ENCODE assay signal across 9 mouse cellular contexts in genomic region chr4:129034706-129035660, GRCm38 (mm10). TPM values are rescaled to one million over a fixed set of nuclear protein-coding genes. Genes with fewer than 3 reads are reported as not detected.
DNase-seq lines count a peak whose midpoint lies in the region; ATAC-seq and TF ChIP-seq lines count a peak whose summit lies in the region.
"Had no signal": no experiment of that assay in that cellular context is flagged by ENCODE, and none has a peak within 500 bp of the region (broad histone marks: within the 10 kb centered on the region; RNA-seq: fewer than 3 reads in every experiment).

No protein-coding gene starts in this region.

- peak; percentile 91 for DNase-seq in CD4-positive helper T cell, adult 2 months (ENCODE audit: low read depth, low spot score)
- DNase-seq in adipocyte (ENCODE audit: low spot score): peak; percentile 95
- peak; percentile 86 for DNase-seq in gastrocnemius, adult 2 months
- DNase-seq in kidney, adult 2 months: peak; percentile 92
- DNase-seq in thymus, adult 2 months: peak; percentile 34
- DNase-seq in right cerebral cortex, postnatal 14 days: no peak

- no peak overlapping the region for H3K4me2 ChIP-seq in hindbrain, embryonic 13.5 days

- 38% methylated on average over 13 of the region's 13 CpGs for WGBS in kidney, adult 2 months
- 16% methylated on average over 13 of the region's 13 CpGs for WGBS in thymus, adult 2 months
- WGBS in hindbrain, embryonic 13.5 days: 57% methylated on average over 13 of the region's 13 CpGs

- no peaks in the 10 kb centered on the region for H3K36me3 ChIP-seq in kidney, adult 2 months (ENCODE audit: control insufficient read depth, insufficient read depth, low read length)
- H3K36me3 ChIP-seq in thymus, adult 2 months (ENCODE audit: control insufficient read depth, insufficient read depth, low read length): no peaks in the 10 kb centered on the region
- no peaks in the 10 kb centered on the region for H3K36me3 ChIP-seq in hindbrain, embryonic 13.5 days

- H3K4me1 ChIP-seq in kidney, adult 2 months (ENCODE audit: control insufficient read depth, insufficient read depth, low read length): peaks cover 10% of the 10 kb centered on the region
- H3K4me1 ChIP-seq in thymus, adult 2 months (replicated peaks; ENCODE audit: control insufficient read depth, insufficient read depth, low read length): peaks cover 35% of the 10 kb centered on the region
- H3K4me1 ChIP-seq in hindbrain, embryonic 13.5 days (replicated peaks): peaks cover 13% of the 10 kb centered on the region

- no peak overlapping the region for H3K9ac ChIP-seq in hindbrain, embryonic 13.5 days

- TF ChIP-seq CTCF in gastrocnemius, adult 2 months (IDR thresholded peaks at IDR 0.05): no peak
- no peak for TF ChIP-seq CTCF in kidney, adult 2 months (conservative IDR thresholded peaks at IDR 0.05; ENCODE audit: insufficient read depth, insufficient read length, low read depth, low read length)
- no peak for TF ChIP-seq CTCF in thymus, adult 2 months (IDR thresholded peaks at IDR 0.05; ENCODE audit: borderline replicate concordance, control insufficient read depth, extremely low read depth, insufficient read depth, low read length, poor library complexity)

- intact Hi-C loops in gastrocnemius, adult 2 months (cut with DNase I): loop anchor here (2.0 kb wide), 1 partner anchor 22 kb away; no protein-coding TSS in a partner anchor

- ATAC-seq in megakaryocyte, adult 5-6 weeks (ENCODE audit: poor library complexity, severe bottlenecking): peak; percentile 57
- no peak for ATAC-seq in hindbrain, embryonic 13.5 days (ENCODE audit: low FRiP score)

- H3K27me3 ChIP-seq in kidney, adult 2 months (replicated peaks; ENCODE audit: control insufficient read depth, insufficient read depth, low read length): no peaks in the 10 kb centered on the region
- H3K27me3 ChIP-seq in thymus, adult 2 months (ENCODE audit: control insufficient read depth, insufficient read depth, low read length): no peaks in the 10 kb centered on the region
- 0 out of 2 replicates have a peak, but pooled peaks cover 3% of the 10 kb centered on the region for H3K27me3 ChIP-seq in hindbrain, embryonic 13.5 days

- H3K9me3 ChIP-seq in hindbrain, embryonic 13.5 days: no peaks in the 10 kb centered on the region

- TF ChIP-seq POLR2A in kidney, adult 2 months (IDR thresholded peaks at IDR 0.05; ENCODE audit: low read depth, low read length): no peak
- no peak for TF ChIP-seq POLR2A in thymus, adult 2 months (IDR thresholded peaks at IDR 0.05; ENCODE audit: control insufficient read depth, extremely low read depth, insufficient read depth, low read length, poor library complexity)

- H3K4me3 ChIP-seq in gastrocnemius, adult 2 months: peak overlapping the region; percentile 32; the same call in 1 of the 2 replicates
- H3K4me3 ChIP-seq in kidney, adult 2 months (ENCODE audit: insufficient read depth, low read depth, low read length): no peak overlapping the region
- H3K4me3 ChIP-seq in thymus, adult 2 months (ENCODE audit: control insufficient read depth, insufficient read depth, low read length): no peak overlapping the region
- H3K4me3 ChIP-seq in hindbrain, embryonic 13.5 days: no peak overlapping the region
- H3K4me3 ChIP-seq: erythroblast, embryonic 14.5 days had no signal

- peak overlapping the region; percentile 86 for H3K27ac ChIP-seq in gastrocnemius, adult 2 months
- H3K27ac ChIP-seq in kidney, adult 2 months (ENCODE audit: insufficient read depth, low read depth, low read length): peak overlapping the region; percentile 42; the same call in 1 of the 2 replicates
- peak overlapping the region; percentile 75; the same call in 1 of the 2 replicates for H3K27ac ChIP-seq in thymus, adult 2 months (ENCODE audit: control insufficient read depth, insufficient read depth, low read length)
- no peak overlapping the region for H3K27ac ChIP-seq in hindbrain, embryonic 13.5 days

RNA-seq across cellular contexts. Expression of gene Rnf19b, which starts 23.1 kb away (rescaled TPM):
- total RNA-seq in gastrocnemius, adult 2 months (2021): 10 to 100 TPM; 22.0 to 24.0 TPM
- 28.2 and 30.6 TPM in 2 replicates for polyA plus RNA-seq in kidney, adult 2 months (2012; rRNA removed)
- 20.2 and 24.2 TPM in 2 replicates for total RNA-seq in megakaryocyte, adult 5-6 weeks (2015)
- 52.8 and 56.8 TPM in 2 replicates for total RNA-seq in megakaryocyte, adult 5-6 weeks (2017)
- 74.1 and 82.3 TPM in 2 replicates for polyA plus RNA-seq in thymus, adult 2 months (2012; rRNA removed)
- 25.1 and 25.3 TPM in 2 replicates for polyA plus RNA-seq in hindbrain, embryonic 13.5 days (2015; fragmentation: Nextera tagmentation; extraction: Ambion mirVana)

RNA-seq across cellular contexts. Expression of gene Ak2, which starts 43.2 kb away (rescaled TPM):
- 10 to 100 TPM; 27.8 to 31.3 TPM for total RNA-seq in gastrocnemius, adult 2 months (2021)
- polyA plus RNA-seq in kidney, adult 2 months (2012; rRNA removed): 91.4 and 110 TPM in 2 replicates
- total RNA-seq in megakaryocyte, adult 5-6 weeks (2015): 41.2 and 48.0 TPM in 2 replicates
- 69.0 and 71.2 TPM in 2 replicates for total RNA-seq in megakaryocyte, adult 5-6 weeks (2017)
- 60.0 and 60.1 TPM in 2 replicates for polyA plus RNA-seq in thymus, adult 2 months (2012; rRNA removed)
- polyA plus RNA-seq in hindbrain, embryonic 13.5 days (2015; fragmentation: Nextera tagmentation; extraction: Ambion mirVana): 90.4 and 92.7 TPM in 2 replicates
